Mouse (Mus musculus): Measurements from ENCODE around the gene Igsf21.

The Igsf21 gene

DNA sequence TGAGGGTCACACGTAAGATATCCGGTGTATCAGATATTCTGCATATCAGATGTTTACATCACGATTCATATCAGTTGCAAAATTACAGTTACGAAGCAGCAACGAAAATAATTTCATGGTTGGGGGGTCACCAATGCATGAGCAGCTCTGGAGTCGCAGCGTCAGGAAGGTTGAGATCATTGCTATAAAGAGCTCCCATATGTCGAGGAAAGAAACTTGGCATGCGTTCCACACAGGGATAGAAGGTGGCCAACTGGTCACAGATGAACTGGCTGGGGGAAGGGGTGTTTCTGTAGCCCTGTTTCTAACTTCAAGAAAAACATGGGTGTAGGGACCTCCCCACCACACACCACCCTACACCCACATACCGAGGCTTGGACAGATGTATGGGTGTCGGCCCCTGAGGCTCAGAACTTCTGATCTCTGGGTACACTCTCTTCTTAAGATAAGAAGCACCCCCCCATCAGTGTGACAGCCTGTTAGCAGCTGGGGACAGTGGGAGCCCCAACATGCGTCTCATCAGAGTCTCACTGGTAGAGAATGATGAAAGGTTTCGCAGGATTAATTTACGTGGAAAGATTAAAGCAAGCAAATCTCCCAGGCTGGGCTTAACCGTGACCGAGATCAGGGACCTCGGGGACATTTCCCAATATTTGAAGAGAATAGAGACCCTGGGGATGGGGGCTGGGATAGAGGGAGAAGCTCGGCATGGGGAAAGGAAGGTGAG lies 54.1 kb downstream of the Igsf21 start:
- no peak for DNase-seq

DNA sequence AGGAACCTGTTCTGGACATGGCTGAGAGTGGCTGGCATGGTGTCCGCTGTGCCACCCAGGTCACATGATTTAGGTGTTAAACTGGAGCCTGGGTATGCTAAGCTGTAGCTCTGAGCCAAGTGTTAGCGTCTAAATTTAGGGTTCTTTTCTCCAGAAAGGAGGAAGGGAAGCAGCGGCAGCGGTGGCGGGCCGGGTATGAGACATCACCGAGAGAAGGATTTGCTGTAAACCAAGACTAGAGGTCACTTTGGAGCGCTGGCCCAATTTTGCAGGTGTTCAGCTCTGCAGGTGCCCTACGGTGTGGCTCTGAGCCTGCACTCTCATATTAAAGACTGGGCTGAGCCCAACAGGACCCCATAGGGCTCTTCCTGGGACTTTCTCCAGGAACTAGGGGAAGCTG lies 57.0 kb downstream of the Igsf21 start:
- no peak for DNase-seq

DNA sequence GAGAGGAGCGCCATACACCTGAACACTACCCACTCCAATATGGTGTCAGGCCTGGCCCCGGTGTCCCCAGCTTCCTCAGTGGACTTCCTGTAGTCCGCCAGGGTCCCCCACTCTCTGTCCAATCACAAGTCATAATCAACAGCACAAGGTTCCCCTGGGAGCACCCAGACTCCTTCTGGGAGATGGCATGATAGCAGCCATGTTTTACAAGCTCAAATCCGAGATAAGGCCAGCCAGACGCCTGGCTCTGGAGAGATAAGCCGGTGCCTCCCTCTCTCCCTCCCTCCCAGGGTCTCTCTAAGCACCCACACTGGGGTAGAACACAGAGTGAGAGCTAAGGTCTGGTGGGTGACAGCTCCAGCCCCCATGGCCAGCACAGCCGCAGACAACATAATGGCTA lies 58.0 kb downstream of the Igsf21 start:
- no peak for DNase-seq

DNA sequence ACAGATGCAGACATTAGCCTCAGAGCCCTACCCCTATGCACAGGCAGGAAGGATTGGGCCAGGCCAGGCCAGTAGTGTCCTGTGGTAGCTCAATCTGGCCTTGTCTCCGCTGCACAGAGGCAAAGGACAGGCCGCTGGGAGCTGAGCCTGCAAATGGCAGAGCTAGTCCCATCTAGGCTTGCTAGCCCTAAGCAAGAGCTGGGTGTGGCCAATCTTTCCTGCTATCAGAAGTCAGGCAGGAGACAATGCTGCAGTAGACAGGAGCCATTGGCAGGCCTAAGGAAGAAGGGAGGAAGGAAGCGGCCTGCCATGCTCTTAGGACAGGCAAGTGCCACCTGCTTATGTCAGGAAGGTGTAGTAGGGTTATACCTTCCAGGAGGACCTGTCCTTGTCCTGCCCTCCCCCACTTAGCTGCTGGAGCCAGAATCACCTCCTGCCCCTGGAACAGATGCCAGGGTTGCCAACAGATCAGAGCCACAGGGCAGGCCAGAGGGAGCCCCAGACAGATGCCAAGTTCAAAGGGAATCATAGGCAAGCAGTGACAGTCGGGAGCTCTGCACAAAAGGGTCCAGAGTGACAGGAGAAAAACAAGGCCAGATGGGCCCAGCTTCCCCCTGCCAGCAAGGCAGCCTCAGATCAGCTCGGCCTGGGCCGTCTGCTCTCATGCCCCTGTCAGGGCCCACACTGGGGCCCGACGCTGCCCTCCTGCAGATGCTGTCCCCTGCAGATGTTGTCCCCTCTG lies 59.0 kb downstream of the Igsf21 start:
- DNase-seq = no peak

DNA sequence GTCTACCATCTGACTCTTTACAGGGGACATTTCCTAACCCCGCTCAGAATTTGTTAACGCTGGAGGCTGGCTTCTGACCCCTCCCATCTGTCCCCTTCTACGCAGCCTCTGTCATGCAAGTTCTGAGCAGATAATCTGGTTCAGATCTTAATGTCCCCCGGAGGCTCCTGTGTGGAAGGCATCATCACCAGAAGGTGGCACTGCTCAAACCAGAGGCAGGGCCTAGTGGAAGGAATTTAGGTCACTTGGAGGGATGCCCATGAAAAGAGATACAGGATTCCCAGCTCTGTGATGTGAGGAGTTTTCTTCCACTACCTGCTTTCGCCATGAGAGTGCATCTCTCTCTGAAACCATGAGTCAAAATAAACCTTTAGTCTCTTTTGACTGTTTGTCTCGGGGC lies 67.0 kb downstream of the Igsf21 start:
- no peak for DNase-seq

DNA sequence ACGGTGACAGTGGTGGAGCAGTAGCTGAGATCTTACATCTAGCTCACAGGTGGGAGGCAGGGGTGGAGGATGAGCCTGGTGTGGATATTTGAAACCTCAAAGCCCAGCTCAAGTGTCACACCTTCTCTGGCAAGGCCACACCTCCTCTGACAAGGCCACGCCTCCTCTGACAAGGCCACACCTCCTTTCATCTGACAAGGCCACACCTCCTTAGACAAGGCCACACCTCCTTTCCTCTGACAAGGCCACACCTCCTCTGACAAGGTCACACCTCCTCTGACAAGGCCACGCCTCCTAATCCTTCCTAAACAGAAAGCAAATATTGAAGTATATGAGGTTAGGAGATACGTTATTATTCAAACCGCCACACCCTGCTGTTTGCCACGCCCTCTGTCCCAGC lies 69.5 kb downstream of the Igsf21 start:
- no peak for DNase-seq

DNA sequence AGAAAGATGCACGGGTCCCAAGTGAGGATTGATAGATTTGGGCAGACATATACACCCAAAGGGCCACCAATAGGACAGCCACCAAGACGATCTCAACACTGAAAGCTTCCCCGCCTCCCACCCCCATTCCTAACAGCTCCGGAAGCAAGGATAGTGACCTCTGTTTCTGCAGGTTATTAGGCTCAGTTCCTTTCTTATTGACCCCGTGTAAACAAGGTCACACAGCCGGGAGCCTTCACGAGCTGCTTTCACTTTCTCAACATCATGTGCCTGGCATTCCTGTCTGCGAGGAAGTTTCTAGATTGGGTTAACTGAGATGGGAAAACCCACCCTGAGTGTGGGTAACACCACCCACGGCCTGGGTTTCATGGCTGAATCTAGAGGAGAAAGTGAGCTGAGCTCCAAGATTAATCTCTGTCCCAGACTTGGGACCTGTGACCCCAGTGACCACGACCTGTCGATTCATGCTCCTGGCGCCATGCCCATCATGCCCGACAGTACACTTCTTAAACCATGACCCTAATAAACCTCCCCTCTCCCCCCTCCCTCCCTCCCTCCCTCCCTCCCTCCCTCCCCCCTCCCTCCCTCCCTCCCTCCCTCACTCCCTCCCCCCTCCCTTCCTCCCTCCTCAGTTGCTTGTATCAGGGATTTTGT lies 72.7 kb downstream of the Igsf21 start:
- peak; percentile 36 for DNase-seq

DNA sequence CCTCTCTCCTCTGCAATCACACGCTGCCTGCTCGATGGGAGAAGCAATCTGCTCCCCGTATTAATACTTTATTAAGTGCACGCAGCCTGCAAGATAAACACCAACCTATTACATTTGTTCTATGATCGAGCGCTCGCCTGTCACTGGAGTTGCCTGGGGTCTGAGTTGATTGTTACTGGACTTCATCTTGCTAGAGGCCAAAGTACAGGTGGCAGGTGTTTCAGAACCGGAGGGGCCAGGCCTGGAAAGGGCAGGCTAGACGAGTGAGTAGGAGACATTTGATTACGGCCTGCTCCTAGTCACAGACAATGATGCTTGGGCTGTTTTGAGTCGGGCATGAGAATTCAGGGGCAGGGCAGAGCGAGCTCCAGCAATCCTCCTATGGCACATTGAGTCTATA lies 73.5 kb downstream of the Igsf21 start:
- DNase-seq = no peak

DNA sequence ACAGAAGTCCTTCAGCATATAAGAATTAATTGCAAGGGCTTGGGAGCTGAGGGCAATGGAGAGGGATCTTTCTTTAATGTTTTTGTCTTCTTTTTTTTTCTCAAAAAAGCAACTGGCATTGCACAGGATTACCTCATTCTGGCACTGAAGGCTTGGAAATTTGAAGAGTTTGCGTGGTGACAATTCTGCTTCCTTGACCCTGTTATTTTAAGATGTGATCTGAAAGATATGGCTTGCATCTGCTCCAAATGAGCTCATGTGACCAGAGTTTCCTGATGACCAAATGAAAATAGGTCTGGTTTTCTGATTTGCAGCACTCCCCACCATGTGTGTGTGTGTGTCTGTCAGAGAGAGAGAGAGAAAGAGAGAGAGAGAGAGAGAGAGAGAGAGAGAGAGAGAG lies 74.7 kb downstream of the Igsf21 start:
- DNase-seq = no peak

DNA sequence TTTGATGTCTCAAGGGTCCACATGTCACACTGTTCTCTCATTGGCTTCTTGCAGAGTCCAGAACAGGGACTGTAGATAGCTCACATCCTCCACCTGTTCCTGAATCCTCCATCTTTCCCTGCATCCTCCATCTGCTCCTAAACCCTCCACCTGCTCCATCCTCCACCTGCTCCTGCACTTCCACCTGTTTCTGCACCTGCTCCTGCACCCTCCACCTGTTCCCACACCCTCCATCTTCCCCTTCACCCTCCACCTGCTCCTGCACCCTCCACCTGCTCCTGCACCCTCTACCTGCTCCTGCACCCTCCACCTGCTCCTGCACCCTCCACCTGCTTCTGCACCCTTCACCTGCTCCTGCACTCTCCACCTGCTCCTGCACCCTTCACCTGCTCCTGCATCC lies 75.4 kb downstream of the Igsf21 start:
- no peak for DNase-seq

DNA sequence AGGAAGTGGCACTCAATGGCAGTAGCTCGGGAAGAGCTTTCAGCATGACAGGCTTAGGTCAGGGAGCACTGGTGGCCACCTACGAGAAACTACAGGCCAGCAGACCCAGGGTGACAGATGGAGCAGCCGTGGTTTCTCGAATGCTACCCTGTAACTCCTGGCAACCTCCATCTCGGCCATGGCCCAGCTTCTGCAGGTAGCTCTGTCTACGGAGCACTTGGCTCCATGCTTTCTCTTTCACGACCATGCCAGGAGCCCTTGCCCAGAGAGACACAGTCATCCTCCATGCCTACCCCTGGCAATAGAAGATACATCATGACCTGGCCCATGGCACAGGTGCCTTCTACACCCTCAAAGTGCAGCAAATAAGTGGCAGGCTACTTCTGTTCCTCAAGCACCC lies 80.7 kb downstream of the Igsf21 start:
- no peak for DNase-seq

DNA sequence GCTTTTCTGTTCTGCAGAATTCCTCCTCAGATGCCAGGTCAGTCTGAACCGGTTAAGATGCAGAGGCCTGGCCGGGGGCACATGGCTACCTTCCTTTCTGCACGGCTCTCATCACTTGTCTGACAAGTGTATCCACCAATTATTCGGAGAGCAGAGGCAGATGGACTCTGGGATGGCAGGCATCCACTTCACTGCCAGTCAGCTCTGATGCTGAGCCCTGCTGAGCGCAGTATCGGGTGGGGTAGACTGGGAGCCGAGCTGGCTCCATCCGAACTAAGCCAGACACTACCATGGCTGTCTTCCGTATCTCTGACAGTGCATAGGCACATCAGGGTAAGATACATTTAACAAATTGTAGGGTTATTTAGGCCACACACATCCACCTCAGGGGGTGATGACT lies 81.9 kb downstream of the Igsf21 start:
- no peak for DNase-seq

DNA sequence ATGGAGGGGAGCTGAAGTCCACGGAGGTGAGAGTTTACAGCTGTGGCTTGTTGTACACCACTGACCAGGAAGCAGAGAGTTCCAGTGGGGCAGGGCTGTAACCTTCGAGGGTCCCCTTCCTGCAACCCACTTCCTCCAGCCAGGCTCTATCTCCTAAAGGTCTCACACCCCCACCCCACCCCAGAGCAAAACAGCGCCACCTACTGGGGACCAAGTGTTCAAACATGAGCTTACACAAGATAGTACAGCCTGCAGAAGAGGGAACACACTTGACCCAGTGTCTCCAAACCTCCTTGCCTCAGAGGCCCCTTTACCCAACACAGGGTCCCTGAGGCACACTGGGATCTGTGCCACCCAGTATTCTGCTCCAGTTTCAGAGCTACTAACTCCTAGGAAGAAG lies 87.0 kb downstream of the Igsf21 start:
- no peak for DNase-seq

DNA sequence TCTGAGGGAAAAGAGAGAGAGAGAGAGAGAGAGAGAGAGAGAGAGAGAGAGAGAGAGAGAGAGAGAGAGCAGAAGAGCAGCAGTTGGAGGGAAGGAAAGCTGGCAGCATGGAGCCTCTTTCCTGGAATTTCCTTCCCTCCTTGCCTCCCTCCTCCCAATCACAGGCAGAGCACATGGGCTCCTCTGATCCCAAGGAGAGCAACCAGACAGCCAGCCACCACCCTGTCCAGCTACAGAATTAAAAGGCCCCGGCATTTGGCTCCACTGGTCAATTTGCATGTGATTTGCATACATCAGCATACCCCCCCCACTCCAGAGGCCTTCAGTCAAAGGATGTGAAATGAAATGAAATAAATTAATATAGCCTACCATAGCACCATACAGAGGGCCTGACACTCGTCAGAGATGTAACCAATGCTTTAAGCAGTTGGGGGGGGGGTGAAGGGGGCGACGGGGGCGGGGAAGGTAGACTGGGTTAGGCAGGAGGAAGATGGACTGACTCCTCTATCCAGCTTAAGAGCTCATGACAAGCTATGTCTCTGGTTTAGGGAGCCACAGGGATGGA lies 91.6 kb downstream of the Igsf21 start:
- DNase-seq = no peak

DNA sequence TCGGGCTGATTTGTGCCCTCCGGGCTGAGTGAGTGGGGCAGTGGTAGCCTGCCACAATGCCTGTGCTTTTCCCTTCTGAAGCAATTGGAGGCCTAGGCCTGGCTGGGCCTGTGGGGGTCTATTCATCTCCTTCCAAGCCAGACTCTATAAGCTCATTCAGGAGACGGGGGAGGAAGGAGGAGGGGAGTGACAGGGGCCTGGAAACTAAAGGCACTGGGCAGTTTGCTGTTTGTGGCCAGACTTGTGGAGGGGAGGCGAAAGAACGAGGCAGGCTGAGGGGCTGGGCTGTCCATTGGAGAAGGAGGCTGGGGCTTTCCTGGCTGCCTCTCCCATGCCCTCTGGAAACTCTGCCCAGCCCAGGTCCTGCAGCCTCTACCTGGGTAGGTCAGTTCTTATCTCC lies 92.1 kb downstream of the Igsf21 start:
- no peak for DNase-seq

DNA sequence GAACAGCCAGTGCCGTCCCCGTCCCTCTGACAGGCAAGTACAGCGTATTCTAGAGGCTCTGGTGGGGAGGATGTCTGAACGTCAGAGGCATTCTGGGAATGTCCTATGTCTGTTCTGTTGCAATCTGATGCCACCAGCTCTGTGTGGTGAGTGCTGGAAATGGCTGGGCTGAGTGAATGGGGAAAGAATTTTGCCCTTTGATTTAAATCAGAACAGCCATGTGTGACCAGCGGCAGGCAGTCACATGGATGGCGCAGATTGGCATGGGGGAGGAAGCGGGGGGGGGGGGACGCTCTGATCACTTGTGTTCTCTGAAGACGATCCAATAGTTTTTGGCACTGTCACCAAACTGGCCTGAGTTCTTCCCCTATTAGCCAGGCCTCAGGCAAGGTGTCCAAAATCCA lies 92.9 kb downstream of the Igsf21 start:
- no peak for DNase-seq

DNA sequence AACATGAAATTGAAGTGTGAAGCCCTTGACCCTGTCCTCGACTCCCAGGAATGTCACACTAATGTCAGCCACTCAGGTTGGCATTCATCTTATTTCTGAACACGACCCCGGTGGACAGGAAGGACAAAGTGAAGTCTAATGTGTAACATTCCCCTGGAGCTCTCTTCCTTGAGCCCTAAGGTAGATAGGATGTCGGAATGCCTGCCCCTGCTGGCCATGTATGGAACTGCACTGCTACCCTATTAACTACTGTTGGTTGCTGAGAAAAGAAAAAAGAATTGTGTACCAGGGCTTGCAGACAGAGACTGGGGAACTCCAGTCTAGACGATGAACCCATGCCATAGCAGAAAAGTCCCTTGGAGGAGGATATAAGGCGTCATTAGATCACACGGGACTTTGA lies 93.5 kb downstream of the Igsf21 start:
- peak; percentile 36 for DNase-seq

DNA sequence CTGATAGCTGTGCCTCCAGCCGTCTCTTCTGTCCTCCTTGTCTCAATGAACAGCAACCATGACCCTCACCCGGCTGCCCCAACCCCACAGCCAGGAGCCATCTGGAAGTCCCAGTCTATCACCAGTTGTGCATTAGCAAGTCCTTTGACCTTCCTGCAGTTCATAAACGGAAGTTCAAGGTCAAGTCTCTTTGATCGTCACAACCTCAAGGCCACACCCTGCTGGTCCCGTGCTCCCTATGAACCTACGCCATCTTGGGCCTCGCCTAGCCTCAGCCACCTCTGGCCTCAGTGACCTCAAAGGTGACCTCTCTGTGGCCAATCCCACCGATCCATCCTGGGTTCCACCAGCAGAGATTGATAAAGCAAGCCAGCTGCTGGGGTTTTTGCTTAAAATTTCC lies 96.9 kb downstream of the Igsf21 start:
- DNase-seq = no peak

DNA sequence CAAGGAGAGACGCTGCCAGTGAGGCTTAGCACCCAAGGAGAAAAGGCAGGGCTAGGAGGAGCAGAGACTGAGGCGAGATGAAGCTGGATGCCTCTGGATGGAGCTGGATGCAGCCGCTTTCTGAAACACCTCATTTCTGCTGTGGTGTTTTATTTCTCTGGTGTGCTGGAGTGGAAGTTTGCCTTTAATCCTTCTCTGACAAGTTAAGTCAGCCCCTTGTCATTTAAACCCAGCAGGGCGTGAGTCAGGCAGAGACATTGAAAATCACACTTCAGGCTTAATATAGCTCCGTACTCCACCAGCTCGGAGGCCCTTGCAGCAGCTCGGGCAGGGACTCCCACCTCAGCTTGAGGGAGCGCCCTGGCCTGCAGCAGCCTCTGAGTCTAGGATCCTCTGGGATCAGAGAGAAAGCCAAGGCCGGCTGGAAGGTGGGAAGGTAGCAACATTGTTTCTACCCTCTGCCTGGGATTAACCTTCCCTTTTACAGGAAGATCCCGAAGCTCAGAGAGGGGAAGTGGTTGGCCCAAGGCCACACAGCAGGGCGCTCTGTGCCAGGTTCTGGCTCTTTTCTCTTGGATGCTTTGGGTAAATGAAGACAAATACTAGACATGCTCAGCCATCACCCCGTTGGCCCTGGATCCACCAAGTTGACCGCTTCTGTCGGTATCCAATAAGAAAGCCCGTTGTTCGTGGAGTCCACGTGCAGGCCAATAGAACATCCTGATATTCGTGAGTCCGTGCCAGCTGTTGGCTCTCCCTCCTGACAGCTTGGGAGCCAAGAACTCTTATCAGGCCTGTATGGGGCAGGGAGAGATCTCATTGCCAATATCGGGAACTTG lies 98.5 kb downstream of the Igsf21 start:
- DNase-seq = peak; percentile 8

DNA sequence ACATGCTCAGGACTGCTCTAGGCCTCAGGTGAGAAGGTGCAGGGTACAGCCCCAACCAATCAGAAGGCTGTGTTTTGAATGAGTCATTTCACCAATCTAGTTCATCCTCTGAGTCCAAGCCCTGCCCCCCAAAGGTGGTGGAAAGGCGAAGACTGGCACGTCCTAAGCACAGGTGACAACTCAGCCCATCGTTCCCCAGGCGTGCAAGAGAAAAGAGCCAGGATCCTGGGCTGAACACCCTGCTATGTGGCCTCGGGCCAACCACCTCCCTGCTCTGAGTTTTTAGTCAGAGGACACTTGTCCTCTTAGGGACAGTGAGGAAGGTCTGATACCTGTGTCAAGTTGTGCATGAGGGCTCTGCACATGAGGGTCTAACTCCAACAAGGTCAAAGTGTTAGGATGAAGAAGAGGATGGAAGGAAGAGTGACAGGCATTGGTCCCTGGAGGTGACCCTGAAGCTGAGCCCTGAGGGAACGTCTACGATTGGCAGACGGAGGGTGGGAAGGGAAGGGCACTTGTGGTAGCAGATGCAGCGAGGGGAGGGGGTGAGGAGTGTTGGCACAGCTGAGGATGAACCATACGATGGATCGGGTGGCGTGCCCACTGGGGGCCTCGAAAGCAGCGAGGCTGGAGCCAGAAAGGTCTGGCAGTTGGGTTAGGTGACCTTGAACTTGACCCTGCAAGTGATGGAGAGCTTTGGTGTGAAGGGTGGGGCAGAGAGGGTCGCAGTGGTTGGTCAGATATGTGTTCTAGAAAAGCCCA lies 99.3 kb downstream of the Igsf21 start:
- DNase-seq = no peak

DNA sequence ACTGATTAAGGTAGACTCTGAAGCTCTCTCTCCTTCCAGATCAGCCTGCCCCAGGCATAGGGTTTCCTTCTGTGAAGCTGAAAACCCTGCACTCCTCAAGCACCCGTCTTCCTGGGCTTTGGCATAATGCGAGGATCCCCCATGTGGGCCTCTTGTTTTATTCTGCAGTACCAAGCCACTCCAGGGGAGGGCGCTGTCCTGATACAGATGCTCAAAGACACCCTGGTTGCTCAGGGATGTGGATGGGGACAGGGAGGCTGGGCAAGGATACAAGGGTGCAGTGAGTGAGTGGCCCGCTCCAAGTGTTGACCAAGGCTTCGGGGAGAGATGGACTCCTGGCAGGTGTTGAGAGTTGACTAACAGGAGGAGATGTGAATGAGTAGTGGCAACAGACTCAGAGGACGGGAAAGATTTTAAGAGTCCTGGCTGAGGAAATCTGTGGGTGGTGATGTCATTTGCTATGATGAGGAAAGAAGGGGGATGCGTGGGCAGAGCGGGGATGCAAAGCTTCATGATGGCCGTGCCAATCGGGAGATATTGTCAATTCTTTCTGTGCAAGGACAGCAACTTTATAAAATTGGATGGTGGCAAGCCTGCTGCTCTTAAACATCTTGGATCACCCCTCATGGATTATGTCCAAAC lies 102.6 kb downstream of the Igsf21 start:
- no peak for DNase-seq

DNA sequence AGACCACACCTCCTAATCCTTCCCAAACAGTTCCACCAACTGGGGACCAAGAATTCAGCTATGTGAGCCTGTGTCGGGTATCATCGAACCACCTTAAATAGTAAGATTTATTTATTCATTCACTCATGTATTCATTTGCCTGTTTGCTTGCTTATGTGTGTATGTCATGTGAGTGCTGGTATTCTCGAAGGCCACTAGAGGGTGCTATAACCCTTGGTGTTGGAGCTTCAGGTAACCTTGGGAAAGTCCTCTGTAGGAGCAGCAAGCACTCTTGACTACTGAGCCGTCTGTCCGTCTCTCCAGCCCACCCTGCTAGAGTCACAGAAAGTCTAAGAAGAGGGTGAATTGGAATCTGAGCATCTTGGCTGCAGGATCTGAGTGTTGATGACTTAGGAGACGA lies 103.4 kb downstream of the Igsf21 start:
- no peak for DNase-seq

Measured in lung, postnatal 10 days (tissue).